Mouse (Mus musculus) lung, adult 10 weeks (tissue): Measurements from ENCODE around the gene Slc6a6. TPM values are rescaled to one million over a fixed set of nuclear protein-coding genes. Genes with fewer than 3 reads are reported as not detected.

Experiments used
- polyA plus RNA-seq: library from polyadenylated mRNA; stranded (reverse); fragments of 350-450 nt; fragmentation: Illumina TruSeq; extraction: RNeasy Lipid Tissue Mini Kit (QIAGEN cat#74804); gene quantifications from one replicate; pipeline ENCODE4 v1.2.3, GENCODE M21; 2014; ENCODE audit warnings: low read depth, low replicate concordance; ENCODE audit not compliant: insufficient read depth

Slc6a6 gene
- polyA plus RNA-seq, result 18.1 TPM

DNA sequence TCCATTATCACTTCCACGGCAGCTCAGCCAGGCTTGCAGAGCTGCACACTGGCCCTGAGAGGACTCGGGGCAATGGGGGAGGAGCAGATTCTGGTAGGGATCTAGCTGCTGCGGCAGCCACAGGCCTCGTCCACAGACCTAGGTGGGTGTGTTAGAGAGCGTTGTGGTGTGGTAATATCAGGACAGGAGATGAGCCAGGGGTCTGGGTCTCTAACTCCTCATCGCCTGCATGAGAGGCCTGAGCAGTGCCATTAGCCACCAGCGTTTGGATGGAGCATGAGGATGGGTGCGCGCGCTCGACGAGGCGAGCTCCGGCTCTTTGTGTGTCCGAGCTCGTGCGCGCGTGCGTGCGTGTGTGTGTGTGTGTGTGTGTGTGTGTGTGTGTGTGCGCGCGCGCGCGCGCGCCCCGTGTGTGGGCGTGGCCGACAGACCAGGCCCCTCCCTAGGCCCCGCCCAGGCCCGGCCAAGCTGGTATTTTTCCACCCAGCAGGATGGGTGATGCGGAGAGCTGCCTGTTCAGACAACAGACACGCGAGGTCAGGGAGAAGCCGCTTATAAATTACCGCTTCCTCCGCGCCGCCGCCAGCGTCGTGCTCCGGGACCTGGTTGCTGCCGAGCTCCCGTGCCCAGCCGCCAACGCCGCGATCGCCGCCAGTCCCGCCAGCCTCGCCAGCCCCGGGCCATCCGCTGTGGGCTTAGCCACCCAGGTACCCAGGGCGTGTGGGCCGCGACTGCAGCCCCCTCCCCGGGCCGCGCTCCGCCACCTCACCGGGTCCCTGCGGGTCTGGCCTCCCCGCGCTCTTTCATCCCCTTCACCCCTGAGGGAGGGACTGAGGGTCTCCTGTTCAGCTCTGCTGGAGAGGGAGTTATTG lies at the start of gene Slc6a6:
Gene Slc6a6, plus strand, starts transcription at position 452 of the 872 bp plus-strand sequence.

Other genes starting within 250 kb of the Slc6a6 start
- gene Chchd4, start 210.5 kb upstream of the Slc6a6 start, polyA plus RNA-seq, result 10.9 TPM
- gene Tmem43, start 210.3 kb upstream of the Slc6a6 start, polyA plus RNA-seq, result 45.3 TPM
- 14.0 TPM for gene Xpc, start 168.2 kb upstream of the Slc6a6 start, polyA plus RNA-seq
- 69.8 TPM for gene Lsm3, start 168.1 kb upstream of the Slc6a6 start, polyA plus RNA-seq
- gene Grip2, start 143.2 kb downstream of the Slc6a6 start, polyA plus RNA-seq, result 0.54 TPM
- 11.9 TPM for gene Ccdc174, start 194.0 kb downstream of the Slc6a6 start, polyA plus RNA-seq
- 0.23 TPM for gene 4930590J08Rik, start 218.8 kb downstream of the Slc6a6 start, polyA plus RNA-seq